Mouse (Mus musculus): ENCODE measurements around the gene Angpt4.

The Angpt4 gene

GRCm38 (mm10) chr2:151914120-151914519, 3.1 kb downstream of the Angpt4 start:
- no peak for DNase-seq (ENCODE audit: extremely low read depth, low read depth)

- DNase-seq (ENCODE audit: extremely low read depth, low read depth): no peak
These were observed 4.1 kb downstream of the Angpt4 start for GRCm38 (mm10) chr2:151915111-151915510.

- no peak for DNase-seq (ENCODE audit: extremely low read depth, low read depth)
These were observed 5.2 kb downstream of the Angpt4 start for GRCm38 (mm10) chr2:151916061-151916831.

DNA sequence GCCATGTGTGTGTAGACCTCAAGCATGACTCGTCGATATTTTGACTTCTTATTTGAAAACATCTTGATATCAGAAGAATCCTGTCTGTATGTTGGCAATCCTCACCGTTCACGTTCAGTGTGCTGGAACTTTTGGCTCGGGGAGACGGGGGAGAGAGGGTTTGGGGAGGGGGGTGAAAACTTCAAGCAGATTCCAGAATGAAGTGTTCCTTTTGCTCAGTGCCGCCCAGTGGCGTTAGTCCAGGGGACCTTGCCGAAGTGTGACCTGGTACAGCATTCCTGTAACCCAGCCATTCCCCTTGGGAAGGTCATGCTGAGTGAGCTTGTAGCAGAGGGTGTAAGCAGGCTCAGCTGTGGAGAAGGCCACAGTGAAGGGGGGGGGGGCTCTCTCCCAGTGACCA, 8.1 kb downstream of the Angpt4 start:
- DNase-seq (ENCODE audit: extremely low read depth, low read depth): no peak

DNA sequence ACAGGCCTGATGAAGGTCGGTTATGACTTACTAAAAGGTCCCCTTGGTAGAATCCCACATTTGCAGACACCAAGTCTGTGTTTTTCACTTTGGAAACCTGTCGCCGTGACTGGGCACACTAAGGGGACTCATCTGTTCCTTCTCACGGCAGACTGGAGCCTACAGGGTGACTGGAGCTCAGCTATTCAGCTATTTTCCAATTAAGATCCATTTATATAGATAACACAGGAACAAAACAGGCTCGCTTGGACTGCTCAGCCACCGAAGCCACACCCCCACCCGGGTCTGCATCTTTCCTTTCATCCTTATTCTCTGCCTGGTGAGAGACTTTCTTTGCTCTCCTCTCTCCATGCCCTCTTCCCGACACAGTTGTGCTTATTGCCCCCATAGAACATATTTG, 10.1 kb downstream of the Angpt4 start:
- DNase-seq (ENCODE audit: extremely low read depth, low read depth): no peak

- no peak for DNase-seq (ENCODE audit: extremely low read depth, low read depth)
These were observed 10.6 kb downstream of the Angpt4 start for GRCm38 (mm10) chr2:151921596-151921995.

GRCm38 (mm10) chr2:151924276-151924675, 13.3 kb downstream of the Angpt4 start:
- DNase-seq (ENCODE audit: extremely low read depth, low read depth): no peak

DNA sequence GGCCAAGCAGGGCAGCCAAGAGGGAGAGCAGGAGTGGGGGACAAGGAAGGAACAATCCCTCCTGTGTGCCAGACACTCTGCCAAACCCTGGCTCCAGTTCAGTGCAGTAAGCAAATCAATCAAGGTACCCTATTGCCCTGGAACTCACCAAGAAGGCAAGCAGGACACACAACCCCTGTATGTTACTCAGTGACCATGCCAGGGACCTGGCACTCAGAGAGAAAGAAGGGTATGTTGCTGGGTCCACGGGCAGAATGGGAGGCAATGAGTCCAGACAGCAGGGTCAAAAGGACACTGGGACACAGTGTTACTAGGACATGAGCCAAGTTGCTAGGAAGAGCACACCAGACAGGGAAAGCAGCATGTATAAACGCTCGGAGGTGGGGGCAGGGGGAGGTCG, 14.7 kb downstream of the Angpt4 start:
- DNase-seq (ENCODE audit: extremely low read depth, low read depth): no peak

DNA sequence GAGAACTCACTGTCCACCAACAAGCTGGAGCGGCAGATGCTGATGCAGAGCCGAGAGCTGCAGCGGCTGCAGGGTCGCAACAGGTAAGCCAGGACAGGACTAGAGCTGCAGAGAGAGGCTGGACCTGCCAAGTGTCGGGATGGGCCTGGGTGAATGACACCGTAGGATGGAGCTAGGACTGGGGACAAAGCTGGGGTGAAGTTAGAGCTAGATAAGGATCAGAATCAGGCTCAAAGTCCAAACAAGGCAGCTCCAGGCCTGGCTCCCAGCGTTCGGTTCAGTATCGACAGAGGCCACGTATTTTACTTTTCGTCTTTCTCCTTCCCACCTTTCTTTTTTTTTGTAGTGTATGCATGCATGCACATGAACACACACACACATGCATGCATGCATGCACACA, 16.1 kb downstream of the Angpt4 start:
- DNase-seq (ENCODE audit: extremely low read depth, low read depth): no peak

DNA sequence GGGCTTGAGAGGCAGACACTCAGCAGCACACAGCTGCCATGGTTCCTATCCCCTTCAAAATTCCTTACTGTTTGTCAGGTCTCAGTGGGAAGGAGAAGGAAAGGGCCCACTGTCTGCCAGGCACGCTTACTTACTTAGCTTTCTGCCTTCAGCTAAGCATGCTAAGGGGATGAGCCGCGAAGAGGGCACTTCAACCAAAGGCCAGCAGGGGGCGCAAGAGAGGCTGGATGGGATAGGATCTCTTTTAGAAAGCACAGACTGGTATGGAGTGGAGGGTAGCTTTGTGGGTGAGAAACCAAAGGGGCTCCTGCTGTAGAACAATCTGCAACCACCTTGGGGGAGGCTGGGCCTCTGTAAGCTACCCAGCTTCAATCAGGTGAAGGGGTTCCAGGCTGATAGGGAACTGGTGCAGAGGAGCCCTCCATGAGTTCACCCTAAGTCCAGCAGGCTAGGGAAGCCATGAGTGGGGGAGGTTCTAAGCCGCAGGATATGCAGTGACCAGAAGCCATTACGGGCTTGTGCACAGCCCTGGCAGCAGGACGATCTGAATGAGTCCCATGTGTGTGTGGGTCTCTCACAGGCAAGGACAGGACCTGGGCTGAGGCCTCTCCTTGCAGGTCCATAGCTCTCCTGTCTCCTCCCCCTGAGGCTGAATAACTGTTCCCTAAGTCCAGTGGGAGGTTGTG, 19.5 kb downstream of the Angpt4 start:
- peak; percentile 21 for DNase-seq (ENCODE audit: extremely low read depth, low read depth)

GRCm38 (mm10) chr2:151937893-151938292, 26.9 kb downstream of the Angpt4 start:
- DNase-seq (ENCODE audit: extremely low read depth, low read depth): no peak

DNA sequence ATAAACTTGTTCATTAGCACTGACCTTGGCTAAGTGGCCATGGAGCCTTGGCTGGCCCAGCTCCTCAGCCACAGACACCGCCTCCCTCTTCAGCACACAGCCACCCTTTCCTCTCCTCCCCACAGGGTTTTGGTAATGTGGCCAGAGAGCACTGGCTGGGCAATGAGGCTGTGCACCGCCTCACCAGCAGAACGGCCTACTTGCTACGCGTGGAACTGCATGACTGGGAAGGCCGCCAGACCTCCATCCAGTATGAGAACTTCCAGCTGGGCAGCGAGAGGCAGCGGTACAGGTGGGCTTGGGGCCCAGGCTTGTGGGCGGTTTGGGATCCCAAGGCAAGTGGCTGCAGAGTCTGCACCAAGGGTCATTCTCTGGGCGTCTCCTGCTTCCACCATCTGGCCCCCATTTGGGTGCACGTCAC, 27.8 kb downstream of the Angpt4 start:
- DNase-seq (ENCODE audit: extremely low read depth, low read depth): no peak

- DNase-seq (ENCODE audit: extremely low read depth, low read depth): no peak
These were observed 28.8 kb downstream of the Angpt4 start for GRCm38 (mm10) chr2:151939651-151940420.

GRCm38 (mm10) chr2:151941269-151941668, 30.3 kb downstream of the Angpt4 start:
- no peak for DNase-seq (ENCODE audit: extremely low read depth, low read depth)

- no peak for DNase-seq (ENCODE audit: extremely low read depth, low read depth)
These were observed 33.1 kb downstream of the Angpt4 start for GRCm38 (mm10) chr2:151944106-151944505.

DNA sequence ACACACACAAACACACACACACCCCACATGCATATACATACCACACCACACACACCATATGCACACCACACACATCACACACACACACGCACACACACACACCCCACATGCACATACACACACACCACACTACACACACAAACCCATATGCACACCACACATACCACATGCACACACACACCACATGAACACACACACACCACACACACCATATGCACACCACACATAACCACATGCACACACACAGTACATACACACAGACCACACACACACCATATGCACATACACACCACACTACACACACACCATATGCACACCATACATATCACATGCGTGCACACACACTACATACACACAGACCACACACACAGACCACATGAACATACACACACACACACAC, 36.6 kb downstream of the Angpt4 start:
- no peak for DNase-seq (ENCODE audit: extremely low read depth, low read depth)

- DNase-seq (ENCODE audit: extremely low read depth, low read depth): no peak
These were observed 37.3 kb downstream of the Angpt4 start for GRCm38 (mm10) chr2:151948311-151948710.

DNA sequence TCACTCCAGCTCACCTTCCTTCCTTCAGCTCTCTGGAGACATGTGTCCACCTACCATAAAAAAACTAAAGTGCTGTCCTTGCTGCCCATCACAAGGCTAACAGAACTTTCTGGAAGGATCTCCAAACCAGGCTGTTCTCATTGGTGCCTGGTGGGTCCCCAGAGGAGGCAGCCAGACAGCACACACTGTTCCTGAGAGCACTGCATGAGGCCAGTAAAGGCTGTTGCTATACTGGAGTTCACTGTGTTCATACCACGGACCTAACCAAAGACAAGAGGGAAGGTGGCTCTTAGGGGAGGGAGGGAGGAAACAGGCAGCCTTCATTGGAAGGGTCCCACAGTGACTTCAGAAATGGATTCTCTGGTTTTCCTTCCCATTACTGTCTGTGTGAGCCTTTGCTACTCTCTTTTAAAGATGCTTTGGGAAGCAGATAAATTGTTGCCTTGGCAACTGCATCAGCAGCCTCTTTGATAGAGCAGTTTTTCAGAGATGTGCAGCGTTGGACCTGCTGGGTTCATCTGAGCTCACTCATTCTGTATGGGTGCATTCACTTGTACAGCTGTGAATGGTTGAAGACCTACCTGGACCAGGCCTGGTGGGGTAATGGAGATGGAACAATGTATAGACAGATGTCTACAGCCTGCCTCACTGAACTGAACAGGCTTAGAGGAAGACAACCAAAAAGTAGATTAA, 38.2 kb downstream of the Angpt4 start:
- no peak for DNase-seq (ENCODE audit: extremely low read depth, low read depth)

GRCm38 (mm10) chr2:151953665-151954064, 42.7 kb downstream of the Angpt4 start:
- no peak for DNase-seq (ENCODE audit: extremely low read depth, low read depth)

DNA sequence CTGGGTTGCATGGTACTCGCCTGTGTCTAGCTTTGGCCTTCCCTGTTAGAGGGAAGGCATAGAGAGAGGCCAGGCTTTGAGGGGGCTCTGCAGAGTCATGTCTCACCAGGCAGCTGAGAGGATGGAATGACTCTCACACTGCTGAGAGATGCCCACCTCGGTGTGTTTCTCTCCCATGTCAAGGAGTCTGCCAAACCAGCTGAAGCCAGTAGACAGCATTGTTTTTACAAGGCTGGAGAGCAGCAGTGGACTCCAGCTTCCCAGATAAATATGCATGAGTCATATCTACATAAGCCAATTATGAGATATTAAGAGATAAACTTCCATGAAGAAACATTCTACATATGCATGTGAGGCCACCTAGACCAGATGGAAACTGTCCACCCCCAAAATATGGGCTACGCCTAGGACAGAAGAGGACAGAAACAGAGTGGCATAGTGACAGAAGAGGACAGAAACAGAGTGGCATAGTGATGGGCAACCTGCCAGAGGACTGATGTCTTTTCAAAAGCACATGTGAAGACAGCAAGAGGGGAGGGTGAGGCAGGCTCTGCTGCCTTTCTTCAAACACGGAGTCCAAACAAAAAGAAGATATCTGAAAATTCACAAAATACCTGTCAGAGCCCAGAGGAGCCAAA, 45.6 kb downstream of the Angpt4 start:
- no peak for DNase-seq (ENCODE audit: extremely low read depth, low read depth)

DNA sequence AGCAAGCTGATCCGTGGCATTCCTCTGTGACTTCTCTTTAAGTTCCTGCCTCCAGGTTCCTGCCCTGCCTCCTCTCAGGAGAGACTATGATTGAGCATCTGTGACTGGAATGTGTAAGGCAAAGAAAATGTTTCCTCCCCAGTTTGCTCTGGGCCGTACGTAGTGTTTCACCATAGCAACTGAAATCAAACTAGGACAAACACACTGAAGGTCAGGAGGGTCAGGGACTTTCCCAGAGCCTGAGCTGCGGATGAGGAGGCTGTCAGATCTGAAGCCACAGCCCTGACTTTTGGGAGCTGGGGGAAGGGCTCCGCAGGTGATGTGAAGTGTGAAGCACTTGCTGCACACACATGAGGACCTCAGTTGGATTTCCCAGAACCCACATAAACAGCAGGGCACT, 48.3 kb downstream of the Angpt4 start:
- DNase-seq (ENCODE audit: extremely low read depth, low read depth): no peak

Measured in MEL-GATA-1-ER (cell line).